Mouse (Mus musculus): ENCODE results near the gene Sbds. TPM values are rescaled to one million over a fixed set of nuclear protein-coding genes. Genes with fewer than 3 reads are reported as not detected.

The Sbds gene
- polyA plus RNA-seq, 1 experiment from 2014 or later = 66.3 TPM

DNA sequence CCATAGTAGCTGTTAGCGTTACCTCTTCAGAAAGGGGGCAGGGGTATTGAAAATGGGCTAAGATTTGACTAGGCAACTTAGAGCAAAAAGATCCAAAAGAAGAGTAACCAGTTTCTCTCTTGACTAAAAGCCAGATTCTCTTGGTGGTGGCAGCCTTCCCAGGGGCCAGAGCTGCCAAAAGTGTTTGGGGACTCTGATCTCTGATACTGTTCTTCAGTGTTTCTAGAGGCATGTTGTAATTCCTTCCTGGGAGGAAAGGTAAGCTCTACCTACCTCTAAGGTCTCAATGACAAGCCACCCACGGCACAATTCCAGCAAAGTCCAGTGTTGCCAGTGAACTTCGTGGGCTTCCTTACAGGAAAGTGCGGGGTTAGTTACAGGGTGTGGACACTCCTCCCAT lies 37.9 kb downstream of the Sbds start:
- Histone ChIP-seq H3K36me3 (peaks cover 28% of the 10 kb centered on the region), H3K9me3 (no peaks in the 10 kb centered on the region), H3K4me3 (no peak overlapping the region), H3K9ac (no peak overlapping the region), H3K4me1 (replicated peaks) (peaks cover 11% of the 10 kb centered on the region), H3K27ac (replicated peaks) (no peak overlapping the region), H3K4me2 (no peak overlapping the region), H3K27me3 (no peaks in the 10 kb centered on the region)
- 93% methylated on average over 4 of the region's 4 CpGs for WGBS
- no peak for ATAC-seq (ENCODE audit: low read depth)

DNA sequence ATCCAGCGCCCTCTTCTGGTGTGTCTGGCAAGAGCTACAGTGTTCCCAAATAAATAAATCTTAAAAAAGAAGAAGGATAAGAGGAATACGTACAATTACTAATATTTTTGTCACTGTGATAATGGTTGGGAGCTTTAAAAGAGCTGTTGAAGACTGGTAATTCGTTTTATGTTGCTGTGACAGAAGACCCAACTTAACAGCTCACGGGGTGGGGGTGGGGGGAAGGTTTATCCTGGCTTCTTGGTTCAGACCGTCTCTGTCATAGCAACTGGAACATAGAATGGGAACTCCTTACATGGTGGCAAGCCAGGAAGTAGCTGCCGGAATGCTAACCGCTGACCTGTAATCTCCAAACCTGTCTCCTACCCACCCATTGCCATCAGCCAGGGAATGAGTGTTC lies 38.5 kb downstream of the Sbds start, which contains the start of gene Tmem248:
Tmem248 (plus strand) TSS at position 301 of the 400 bp plus-strand sequence.
- no peak within 1 kb of the TSS for H3K4me3 ChIP-seq
- H3K9ac ChIP-seq = no peak within 1 kb of the TSS
- H3K4me2 ChIP-seq = no peak within 1 kb of the TSS
- no peaks in the 10 kb centered on the region for H3K9me3 ChIP-seq
- H3K27ac ChIP-seq (replicated peaks) = no peak within 1 kb of the TSS
- H3K27me3 ChIP-seq = no peaks in the 10 kb centered on the region
- peaks cover 11% of the 10 kb centered on the region for H3K4me1 ChIP-seq (replicated peaks)
- WGBS = 86% methylated on average over 7 of the region's 7 CpGs
- ATAC-seq (ENCODE audit: low read depth) = no peak
- H3K36me3 ChIP-seq = peaks cover 33% of the 10 kb centered on the region

DNA sequence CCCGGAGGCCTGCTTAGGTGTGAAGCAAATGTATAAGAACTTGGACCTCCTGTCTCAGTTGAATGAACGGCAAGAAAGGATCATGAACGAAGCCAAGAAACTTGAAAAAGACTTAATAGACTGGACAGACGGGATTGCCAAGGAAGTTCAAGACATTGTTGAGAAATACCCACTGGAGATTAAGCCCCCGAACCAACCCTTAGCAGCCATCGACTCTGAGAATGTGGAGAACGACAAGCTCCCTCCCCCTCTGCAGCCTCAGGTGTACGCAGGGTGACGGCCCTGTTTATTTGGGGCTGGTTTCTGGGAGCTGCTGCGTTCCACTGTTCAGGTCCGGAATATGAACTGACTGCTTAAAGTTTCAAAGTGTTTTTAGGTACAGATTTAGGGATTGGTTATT lies 42.4 kb downstream of the Sbds start:
- 96% methylated on average over 11 of the region's 11 CpGs for WGBS
- ATAC-seq (ENCODE audit: low read depth) = no peak

DNA sequence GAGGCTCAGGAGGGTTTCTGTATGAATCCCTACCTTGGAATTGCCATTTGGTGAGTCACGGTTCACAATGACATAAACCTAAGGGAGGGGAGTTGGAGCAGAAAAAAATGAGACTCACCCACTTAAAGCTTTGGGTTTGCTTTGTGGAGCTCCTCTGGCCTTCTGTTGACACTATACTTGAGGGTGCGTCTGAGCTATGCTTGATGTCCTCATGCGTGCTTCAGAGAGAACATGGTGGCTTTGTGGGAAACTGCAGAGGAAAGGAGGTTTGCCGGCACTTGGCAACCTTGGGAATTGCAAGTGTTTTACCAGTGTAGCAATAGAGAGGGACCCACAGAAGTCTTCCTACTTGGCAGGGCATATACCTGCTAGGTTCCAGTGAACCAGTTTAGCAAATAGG lies 48.0 kb downstream of the Sbds start:
- 96% methylated on average over 4 of the region's 4 CpGs for WGBS
- Histone ChIP-seq H3K4me1 (replicated peaks) (no peaks in the 10 kb centered on the region), H3K4me3 (no peak overlapping the region), H3K36me3 (peaks cover 66% of the 10 kb centered on the region), H3K4me2 (no peak overlapping the region), H3K27me3 (no peaks in the 10 kb centered on the region), H3K27ac (replicated peaks) (no peak overlapping the region), H3K9ac (no peak overlapping the region), H3K9me3 (no peaks in the 10 kb centered on the region)
- no peak for ATAC-seq (ENCODE audit: low read depth)

More for the DNA sequence above, 42.4 kb downstream of the Sbds start:
- Histone ChIP-seq H3K4me3 (no peak overlapping the region), H3K9me3 (no peaks in the 10 kb centered on the region), H3K27me3 (no peaks in the 10 kb centered on the region), H3K4me2 (no peak overlapping the region), H3K9ac (no peak overlapping the region), H3K4me1 (replicated peaks) (no peaks in the 10 kb centered on the region), H3K27ac (replicated peaks) (no peak overlapping the region), H3K36me3 (peaks cover 70% of the 10 kb centered on the region)

DNA sequence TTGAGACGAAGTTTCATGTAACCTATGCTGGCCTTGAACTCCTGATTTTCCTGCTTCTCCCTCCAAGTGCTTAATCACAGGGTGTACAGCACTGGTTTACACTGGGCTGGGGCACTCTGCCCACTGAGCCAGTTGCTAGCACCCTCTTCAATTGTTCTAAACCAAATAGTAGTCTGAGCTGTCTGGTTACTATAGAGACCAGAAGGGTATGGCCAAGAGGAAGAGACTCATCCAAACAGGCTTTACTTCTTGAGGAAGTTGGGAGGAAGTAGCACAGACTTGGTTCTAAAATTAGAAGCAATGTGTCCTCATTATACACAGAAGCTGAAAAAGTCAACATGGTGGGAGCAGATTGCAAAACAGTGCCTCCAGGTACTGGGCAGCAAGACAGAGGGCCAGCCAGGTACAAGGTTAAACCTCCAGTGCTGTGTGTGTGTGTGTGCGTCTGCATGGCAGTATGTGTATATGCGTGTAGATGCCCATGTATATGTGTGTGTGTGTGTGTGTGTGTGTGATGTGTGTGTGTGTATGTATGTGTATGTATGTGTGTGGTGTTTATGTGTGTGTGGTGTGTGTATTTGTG lies 49.8 kb downstream of the Sbds start:
- Histone ChIP-seq H3K4me3 (no peak overlapping the region), H3K4me1 (replicated peaks) (no peaks in the 10 kb centered on the region), H3K9ac (no peak overlapping the region), H3K4me2 (no peak overlapping the region), H3K27me3 (no peaks in the 10 kb centered on the region), H3K27ac (replicated peaks) (no peak overlapping the region), H3K36me3 (peaks cover 61% of the 10 kb centered on the region), H3K9me3 (no peaks in the 10 kb centered on the region)
- ATAC-seq (ENCODE audit: low read depth) = no peak
- 95% methylated on average over 3 of the region's 3 CpGs for WGBS

DNA sequence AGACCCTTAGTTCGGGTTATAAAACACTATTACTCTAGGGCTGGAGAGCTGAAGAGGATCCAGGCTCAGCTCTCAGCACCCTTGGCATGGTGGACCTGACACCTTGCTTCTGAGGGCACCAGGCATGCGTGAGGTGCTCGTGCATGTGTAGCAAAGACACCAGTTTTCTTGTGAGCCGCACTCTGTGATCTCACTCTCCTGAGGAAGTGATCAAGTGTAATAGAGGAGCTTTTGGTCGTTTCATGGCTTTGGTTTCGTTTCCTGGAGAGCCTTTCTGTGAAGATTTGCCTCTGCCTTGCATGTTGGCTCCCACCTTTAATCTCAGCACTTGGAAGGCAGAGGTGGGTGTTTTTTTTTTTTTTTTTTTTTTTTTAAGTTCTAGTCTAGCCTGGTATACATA lies 50.8 kb downstream of the Sbds start:
- WGBS = 87% methylated on average over 6 of the region's 6 CpGs

DNA sequence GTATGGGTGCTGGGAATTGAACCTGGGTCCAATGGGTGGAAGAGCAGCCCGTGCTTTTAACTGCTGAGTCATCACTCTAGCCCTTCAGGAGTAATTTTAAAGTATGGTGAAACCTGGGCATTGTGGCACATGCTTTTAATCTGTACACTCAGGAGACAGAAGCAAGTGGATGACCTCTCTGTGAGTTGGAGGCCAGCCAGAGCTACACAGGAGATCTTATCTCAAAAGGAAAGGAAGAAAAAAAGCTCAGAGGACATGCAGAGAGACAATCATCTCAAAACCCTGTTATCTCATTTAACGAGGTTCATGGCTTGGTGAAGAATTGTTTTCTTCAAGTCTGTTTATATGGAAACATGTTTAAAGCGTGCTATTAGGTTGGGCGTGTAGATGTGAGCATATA lies 51.4 kb downstream of the Sbds start:
- 92% methylated on average over 4 of the region's 4 CpGs for WGBS
- no peak for ATAC-seq (ENCODE audit: low read depth)
- H3K27me3 ChIP-seq = no peaks in the 10 kb centered on the region
- peaks cover 59% of the 10 kb centered on the region for H3K36me3 ChIP-seq
- no peak overlapping the region for H3K9ac ChIP-seq
- no peak overlapping the region for H3K4me2 ChIP-seq
- H3K4me1 ChIP-seq (replicated peaks) = no peaks in the 10 kb centered on the region
- H3K4me3 ChIP-seq = no peak overlapping the region
- no peak overlapping the region for H3K27ac ChIP-seq (replicated peaks)
- no peaks in the 10 kb centered on the region for H3K9me3 ChIP-seq

More for the DNA sequence above, 50.8 kb downstream of the Sbds start:
- no peak overlapping the region for H3K27ac ChIP-seq (replicated peaks)
- no peak overlapping the region for H3K4me3 ChIP-seq
- no peaks in the 10 kb centered on the region for H3K27me3 ChIP-seq
- no peak overlapping the region for H3K9ac ChIP-seq
- H3K36me3 ChIP-seq = peaks cover 59% of the 10 kb centered on the region
- no peaks in the 10 kb centered on the region for H3K4me1 ChIP-seq (replicated peaks)
- no peak for ATAC-seq (ENCODE audit: low read depth)
- no peak overlapping the region for H3K4me2 ChIP-seq
- H3K9me3 ChIP-seq = no peaks in the 10 kb centered on the region

DNA sequence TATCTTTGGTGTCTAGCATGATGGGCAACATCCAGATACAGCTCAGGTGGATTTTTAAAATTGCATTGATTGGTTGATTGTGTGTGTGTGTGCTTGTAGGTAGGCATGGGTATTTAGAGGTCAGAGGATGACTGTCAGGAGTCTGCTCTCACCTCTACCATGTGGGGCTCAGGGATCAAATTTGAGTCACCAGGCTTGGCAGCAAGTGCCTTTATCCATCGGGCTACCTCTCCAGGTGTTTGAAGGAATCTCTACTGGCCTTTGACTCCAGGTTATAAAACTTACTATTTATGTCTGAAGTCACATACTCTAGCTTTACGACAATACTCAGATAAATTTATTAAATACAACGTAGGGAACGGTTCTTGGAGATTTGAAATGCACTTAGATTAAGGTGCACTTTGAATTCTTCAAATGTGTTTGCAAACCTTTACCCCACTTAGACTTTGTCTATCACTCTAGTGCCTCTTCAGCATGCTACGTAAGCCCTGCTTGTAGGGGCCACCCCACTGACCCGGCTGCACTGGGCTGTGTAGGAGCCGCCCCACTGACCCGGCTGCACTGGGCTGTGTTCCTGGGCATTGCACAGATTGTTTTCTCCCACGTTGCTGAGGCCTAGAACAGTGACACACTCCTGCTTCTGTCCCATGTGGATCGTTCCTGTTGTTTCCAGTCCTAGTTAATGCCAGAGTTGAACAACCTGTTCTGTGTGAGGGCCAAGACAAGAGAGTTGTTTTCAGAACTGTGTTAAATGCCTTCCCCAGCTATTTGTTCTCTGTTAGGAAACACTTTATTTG lies 54.9 kb downstream of the Sbds start:
- peaks cover 54% of the 10 kb centered on the region for H3K36me3 ChIP-seq

DNA sequence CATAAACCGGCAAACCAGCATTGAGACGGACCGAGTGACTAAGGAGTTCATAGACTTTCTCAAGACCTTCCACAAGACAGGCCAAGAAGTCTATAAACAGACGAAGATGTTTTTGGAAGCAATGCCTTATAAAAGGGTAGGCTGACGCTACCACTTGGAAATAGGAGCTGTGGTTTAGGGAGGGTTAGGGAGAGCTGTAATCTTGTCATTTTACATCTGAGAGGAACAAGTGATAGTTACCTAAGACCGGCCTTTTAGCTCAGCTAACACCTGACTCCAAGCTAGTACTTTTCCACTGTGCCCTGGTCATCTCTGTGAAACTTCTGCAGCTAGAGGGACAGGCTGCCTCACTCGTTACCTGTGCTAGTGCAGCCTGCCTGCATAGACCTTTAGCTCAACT lies 57.3 kb downstream of the Sbds start:
- Histone ChIP-seq H3K9me3 (no peaks in the 10 kb centered on the region), H3K27ac (replicated peaks) (no peak overlapping the region), H3K4me3 (no peak overlapping the region), H3K9ac (no peak overlapping the region), H3K4me2 (no peak overlapping the region), H3K27me3 (no peaks in the 10 kb centered on the region), H3K36me3 (peaks cover 64% of the 10 kb centered on the region), H3K4me1 (replicated peaks) (no peaks in the 10 kb centered on the region)
- 93% methylated on average over 7 of the region's 7 CpGs for WGBS
- ATAC-seq (ENCODE audit: low read depth) = no peak

More for the DNA sequence above, 54.9 kb downstream of the Sbds start:
- Histone ChIP-seq H3K4me1 (replicated peaks) (no peaks in the 10 kb centered on the region), H3K4me3 (no peak overlapping the region), H3K4me2 (no peak overlapping the region), H3K27ac (replicated peaks) (no peak overlapping the region), H3K27me3 (no peaks in the 10 kb centered on the region), H3K9me3 (no peaks in the 10 kb centered on the region), H3K9ac (no peak overlapping the region)
- ATAC-seq (ENCODE audit: low read depth) = no peak
- 91% methylated on average over 10 of the region's 10 CpGs for WGBS

DNA sequence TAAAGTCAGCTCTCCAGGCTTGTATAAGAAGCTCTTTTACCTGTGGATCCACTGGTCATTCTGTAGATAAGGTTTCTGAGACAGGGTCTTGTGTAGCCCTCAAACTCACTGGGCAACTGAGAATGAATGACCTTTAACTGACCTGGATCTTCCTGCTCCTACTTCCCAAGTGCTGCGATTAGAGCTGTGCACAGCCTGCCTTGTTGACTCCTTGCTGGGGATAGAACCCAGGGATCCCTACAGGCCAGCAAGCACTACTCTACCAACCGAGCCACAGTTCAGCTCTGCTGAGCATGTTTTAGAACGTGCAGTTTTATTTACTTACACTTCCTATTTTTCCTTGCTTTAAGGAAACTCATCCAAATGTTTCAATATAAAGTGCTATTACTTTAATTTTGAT lies 57.9 kb downstream of the Sbds start:
- Histone ChIP-seq H3K9me3 (no peaks in the 10 kb centered on the region), H3K4me3 (no peak overlapping the region), H3K9ac (no peak overlapping the region), H3K27ac (replicated peaks) (no peak overlapping the region), H3K36me3 (peaks cover 67% of the 10 kb centered on the region), H3K4me2 (no peak overlapping the region), H3K27me3 (no peaks in the 10 kb centered on the region), H3K4me1 (replicated peaks) (no peaks in the 10 kb centered on the region)
- ATAC-seq (ENCODE audit: low read depth) = no peak
- 87% methylated on average over 3 of the region's 3 CpGs for WGBS

DNA sequence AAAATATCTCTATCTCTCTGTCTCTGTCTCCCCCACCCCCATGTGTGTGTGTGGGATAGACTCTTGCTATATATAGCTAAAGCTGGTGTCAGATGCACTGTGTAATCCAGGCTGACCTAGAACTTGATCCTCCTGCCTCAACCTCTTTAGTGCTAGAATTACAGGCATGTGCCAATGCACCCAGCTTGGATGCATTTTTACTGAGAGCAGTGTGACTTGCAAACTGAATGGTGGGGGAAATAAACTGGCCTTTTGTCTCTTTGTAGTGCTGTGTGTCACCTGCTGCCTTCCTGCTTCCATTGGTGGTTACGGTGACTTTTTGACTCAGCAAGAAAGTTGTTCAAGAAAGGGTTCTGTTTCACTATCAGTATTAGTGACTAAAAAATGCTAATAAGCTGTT lies 59.0 kb downstream of the Sbds start:
- no peaks in the 10 kb centered on the region for H3K4me1 ChIP-seq (replicated peaks)
- no peak overlapping the region for H3K27ac ChIP-seq (replicated peaks)
- H3K4me2 ChIP-seq = no peak overlapping the region
- 71% methylated on average over 1 of the region's 1 CpGs for WGBS
- ATAC-seq (ENCODE audit: low read depth) = no peak
- H3K9me3 ChIP-seq = no peaks in the 10 kb centered on the region
- no peak overlapping the region for H3K9ac ChIP-seq
- H3K4me3 ChIP-seq = no peak overlapping the region
- H3K27me3 ChIP-seq = no peaks in the 10 kb centered on the region
- peaks cover 73% of the 10 kb centered on the region for H3K36me3 ChIP-seq
